Mouse (Mus musculus) liver, embryonic 13.5 days (tissue): Measurements from ENCODE around the gene Anxa9. TPM values are rescaled to one million over a fixed set of nuclear protein-coding genes. Genes with fewer than 3 reads are reported as not detected.

Experiments used
- ATAC-seq: fragments of 200-750 bp; cut with Nextera tagmentation; 2 replicates; pipeline ENCODE4 v1.8.0; 2017; ENCODE audit warnings: low read depth, mild to moderate bottlenecking, moderate number of reproducible peaks, moderate library complexity
- DNase-seq: peaks from one replicate; pipeline ENCODE4 v3.0.0; 2022
- H3K27ac ChIP-seq: fragments of 300-500 bp; sonication (generic); 2 replicates; pipeline ENCODE4 v1.5.1; 2015; ENCODE audit warnings: moderate library complexity, mild to moderate bottlenecking, inconsistent platforms
- H3K27me3 ChIP-seq: fragments of 300-500 bp; sonication (generic); 2 replicates; pipeline ENCODE4 v1.6.1; 2015; ENCODE audit warnings: mild to moderate bottlenecking, inconsistent platforms
- H3K36me3 ChIP-seq: fragments of 300-500 bp; sonication (generic); 2 replicates; pipeline ENCODE4 v1.6.1; 2015; ENCODE audit warnings: mild to moderate bottlenecking, inconsistent platforms
- H3K4me1 ChIP-seq: fragments of 300-500 bp; sonication (generic); replicated peaks from 2 replicates; pipeline ENCODE4 v1.6.1; 2015; ENCODE audit warnings: inconsistent platforms
- H3K4me2 ChIP-seq: fragments of 300-500 bp; sonication (generic); 2 replicates; pipeline ENCODE4 v1.6.1; 2015; ENCODE audit warnings: inconsistent platforms, mild to moderate bottlenecking, moderate library complexity
- H3K4me3 ChIP-seq: fragments of 300-500 bp; sonication (generic); replicated peaks from 2 replicates; pipeline ENCODE4 v1.5.1; 2015; ENCODE audit warnings: mild to moderate bottlenecking, inconsistent platforms
- H3K9ac ChIP-seq: fragments of 300-500 bp; sonication (generic); 2 replicates; pipeline ENCODE4 v1.6.1; 2015; ENCODE audit warnings: mild to moderate bottlenecking, inconsistent platforms
- H3K9me3 ChIP-seq: fragments of 300-500 bp; sonication (generic); replicated peaks from 2 replicates; pipeline ENCODE4 v1.6.1; 2016; ENCODE audit warnings: inconsistent platforms
- WGBS: fragments of 180-500 bp; shearing (Covaris S2); methylation state at CpG from one replicate; pipeline ENCODE4 v1.1.7; 2015; ENCODE audit not compliant: insufficient replicate concordance; 5-methylcytosine and 5-hydroxymethylcytosine counted together
- polyA plus RNA-seq: library from polyadenylated mRNA; unstranded; fragments of >200 nt; fragmentation: Nextera tagmentation; extraction: Ambion mirVana; gene quantifications from 2 replicates; pipeline ENCODE4 v1.2.1, GENCODE M21; 2015

The Anxa9 gene
- polyA plus RNA-seq, 1 experiment from 2014 or later, result 3.0 TPM

DNA sequence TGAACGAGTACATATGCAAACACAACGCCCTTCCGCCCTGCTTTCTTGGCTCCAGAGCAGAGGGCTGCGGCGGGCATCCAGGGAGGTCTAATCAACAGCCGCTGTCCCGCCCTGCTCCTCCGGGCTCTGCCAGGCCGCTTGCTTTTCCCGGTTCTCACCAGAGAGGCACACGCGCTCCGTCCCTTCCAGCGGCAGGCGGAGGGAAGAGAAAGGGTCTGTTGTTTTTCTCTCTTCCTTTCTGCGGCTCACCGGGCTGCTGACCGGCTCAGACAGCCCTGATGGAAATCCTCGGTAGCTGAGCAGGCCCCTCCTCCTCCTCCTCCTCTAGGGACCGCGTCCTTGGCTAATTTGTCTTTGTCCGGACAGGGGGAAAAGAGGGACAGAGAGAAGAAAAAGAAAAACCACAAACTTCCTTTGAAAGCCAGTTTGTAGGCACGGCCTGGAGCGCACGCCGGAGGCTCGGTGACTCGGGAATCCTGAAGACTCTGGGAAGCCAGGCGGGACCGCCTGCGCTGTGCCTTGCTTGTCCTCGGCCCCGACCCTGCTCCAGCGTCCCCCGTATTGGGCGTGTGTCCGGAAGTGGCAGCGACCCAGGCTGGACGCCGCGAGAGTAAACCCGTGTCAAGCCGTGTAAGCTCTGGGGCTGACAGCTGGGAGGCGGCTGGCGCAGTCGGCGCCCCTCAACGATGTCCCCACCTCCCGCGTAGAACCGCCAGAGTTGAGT, 23.9 kb downstream of the Anxa9 start:
- under 1% methylated on average over 51 of the region's 51 CpGs for WGBS
- H3K9me3 ChIP-seq, result no peaks in the 10 kb centered on the region
- no peaks in the 10 kb centered on the region for H3K27me3 ChIP-seq
- H3K9ac ChIP-seq, result peak overlapping the region; percentile 89
- H3K27ac ChIP-seq, result peak overlapping the region; percentile 97
- peak; percentile 75 for DNase-seq
- peak overlapping the region; percentile 82 for H3K4me3 ChIP-seq
- peak overlapping the region; percentile 79 for H3K4me2 ChIP-seq
- ATAC-seq, result peak; percentile 77
- peaks cover 8% of the 10 kb centered on the region for H3K36me3 ChIP-seq
- peaks cover 67% of the 10 kb centered on the region for H3K4me1 ChIP-seq

DNA sequence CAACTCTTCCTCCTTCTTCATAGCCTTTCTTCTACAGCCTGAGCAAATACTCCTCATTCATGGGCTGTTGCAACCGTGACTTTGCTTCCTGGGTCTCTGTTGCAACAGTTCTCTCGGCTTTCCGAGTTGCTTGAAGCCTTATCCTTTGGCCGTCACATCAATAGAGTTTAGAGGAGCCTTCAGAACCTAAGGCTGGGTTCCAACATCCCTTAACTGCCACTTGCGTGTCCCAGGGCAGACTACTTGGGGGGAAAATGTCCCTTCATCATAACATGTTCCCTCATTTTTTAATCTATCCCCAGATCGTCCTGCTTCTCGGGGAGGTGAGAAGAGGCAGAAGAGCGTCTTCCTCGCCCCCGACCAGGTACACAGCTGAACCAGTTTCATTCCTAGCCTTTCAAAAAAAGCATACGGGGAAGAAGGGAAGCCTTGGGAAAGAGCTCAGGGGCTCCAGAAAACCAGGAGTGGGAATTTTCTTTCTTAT, 24.6 kb downstream of the Anxa9 start:
- H3K4me1 ChIP-seq, result peaks cover 73% of the 10 kb centered on the region
- H3K27me3 ChIP-seq, result no peaks in the 10 kb centered on the region
- H3K4me3 ChIP-seq, result peak overlapping the region; percentile 82
- DNase-seq, result no peak
- H3K36me3 ChIP-seq, result 0 out of 2 replicates have a peak, but pooled peaks cover 2% of the 10 kb centered on the region
- H3K9ac ChIP-seq, result peak overlapping the region; percentile 89
- WGBS, result under 1% methylated on average over 11 of the region's 11 CpGs
- H3K27ac ChIP-seq, result peak overlapping the region; percentile 97
- peak; percentile 13 for ATAC-seq
- H3K9me3 ChIP-seq, result no peaks in the 10 kb centered on the region
- H3K4me2 ChIP-seq, result peak overlapping the region; percentile 79

DNA sequence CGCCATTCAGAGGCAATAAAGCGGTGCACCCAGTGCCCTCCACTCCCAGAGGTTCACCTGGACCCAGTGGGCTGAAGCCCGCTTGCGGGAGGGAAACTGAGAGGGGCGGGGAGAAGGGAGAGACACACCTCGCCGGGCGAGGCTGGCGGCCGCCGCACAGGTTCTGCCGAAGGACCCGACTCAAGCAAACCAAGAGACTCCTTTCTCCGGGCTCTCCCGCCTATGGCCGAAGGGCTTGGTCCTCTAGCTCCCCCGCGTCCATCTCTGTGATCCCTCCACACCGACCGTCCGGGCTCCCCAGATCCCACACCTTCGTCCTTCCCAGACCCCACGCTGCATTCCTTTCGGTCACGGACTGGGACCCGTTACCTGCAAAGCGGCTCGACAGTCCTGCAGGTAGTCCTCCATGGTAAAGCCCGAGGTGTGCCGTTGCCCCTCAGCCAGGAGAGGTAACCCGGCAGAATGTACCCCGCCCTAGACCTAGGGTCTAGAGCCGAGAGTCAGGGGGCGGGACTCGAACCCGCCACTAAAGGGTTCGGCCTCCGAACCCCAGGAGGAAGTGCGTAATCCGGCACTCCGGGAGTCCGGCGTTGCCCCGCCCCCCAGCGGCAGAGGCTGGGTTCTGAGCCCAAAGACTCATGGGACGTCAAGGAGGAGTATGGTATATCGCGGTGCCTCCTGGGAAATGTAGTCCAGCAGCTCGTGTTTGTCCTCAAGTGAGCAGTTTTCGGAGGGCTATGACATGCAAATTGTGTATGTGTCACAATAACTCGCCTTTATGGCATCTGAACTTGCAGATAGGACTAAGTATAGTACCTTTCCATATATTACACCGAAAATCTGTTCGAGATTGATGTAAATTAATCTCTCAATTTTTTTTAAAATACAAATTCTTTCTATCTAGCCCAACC, 25.5 kb downstream of the Anxa9 start, which contains the start of the genes Mindy1 and Prune1:
Gene Mindy1, plus strand, starts transcription at position 130 of the 911 bp plus-strand sequence.
Gene Prune1, minus strand, starts transcription at position 861 of the 911 bp plus-strand sequence.
- Histone ChIP-seq H3K4me2 (peak within 1 kb of the TSS; percentile 79), H3K4me3 (peak within 1 kb of the TSS; percentile 82), H3K9ac (peak within 1 kb of the TSS; percentile 90), H3K27me3 (no peaks in the 10 kb centered on the region), H3K4me1 (peaks cover 76% of the 10 kb centered on the region), H3K9me3 (no peaks in the 10 kb centered on the region), H3K36me3 (no peaks in the 10 kb centered on the region), H3K27ac (peak within 1 kb of the TSS; percentile 97)
- DNase-seq (peak; percentile 99), ATAC-seq (peak; percentile 83)
- WGBS, result under 1% methylated on average over 53 of the region's 53 CpGs

GRCm38 (mm10) chr3:95280747-95281146, 26.2 kb downstream of the Anxa9 start:
- whole genome bisulfite sequencing, result 11% methylated on average over 8 of the region's 8 CpGs
- Histone ChIP-seq H3K9ac (peak overlapping the region; percentile 90), H3K27me3 (no peaks in the 10 kb centered on the region), H3K4me3 (peak overlapping the region; percentile 82), H3K27ac (peak overlapping the region; percentile 90), H3K36me3 (no peaks in the 10 kb centered on the region), H3K4me2 (peak overlapping the region; percentile 79), H3K9me3 (no peaks in the 10 kb centered on the region), H3K4me1 (peaks cover 77% of the 10 kb centered on the region)
- DNase-seq (no peak), ATAC-seq (no peak)

DNA sequence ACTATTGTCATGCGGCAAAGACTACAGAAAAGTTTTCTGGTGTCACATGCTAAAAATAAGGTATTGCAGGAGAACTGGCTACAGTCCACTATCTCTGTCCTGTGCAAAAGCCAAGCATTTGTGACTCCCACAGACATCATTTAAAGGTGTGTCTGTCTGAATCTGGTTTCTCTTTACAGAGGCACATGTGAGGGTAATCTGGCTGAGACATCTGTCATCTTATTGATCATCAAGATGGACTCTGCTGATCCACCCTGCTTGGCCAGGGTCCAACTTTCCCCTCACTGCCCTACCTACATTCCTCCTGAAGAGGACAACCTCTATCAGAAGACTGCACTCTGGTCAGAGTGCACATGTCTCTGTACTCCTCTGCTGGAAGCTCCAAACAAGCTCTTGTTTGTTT, 29.8 kb downstream of the Anxa9 start:
- Histone ChIP-seq H3K4me3 (no peak overlapping the region), H3K9me3 (no peaks in the 10 kb centered on the region), H3K27ac (peak overlapping the region; percentile 67), H3K9ac (peak overlapping the region; percentile 39; the same call in 1 of the 2 replicates), H3K4me2 (no peak overlapping the region), H3K4me1 (peaks cover 78% of the 10 kb centered on the region), H3K36me3 (no peaks in the 10 kb centered on the region), H3K27me3 (no peaks in the 10 kb centered on the region)
- 70% methylated on average over 1 of the region's 1 CpGs for WGBS
- DNase-seq (peak; percentile 43), ATAC-seq (no peak)

GRCm38 (mm10) chr3:95276428-95276934, 30.5 kb downstream of the Anxa9 start:
- WGBS, result 49% methylated on average over 5 of the region's 5 CpGs
- no peaks in the 10 kb centered on the region for H3K9me3 ChIP-seq
- peak overlapping the region; percentile 67 for H3K27ac ChIP-seq
- no peaks in the 10 kb centered on the region for H3K27me3 ChIP-seq
- ATAC-seq, result no peak
- no peak overlapping the region for H3K4me2 ChIP-seq
- peaks cover 78% of the 10 kb centered on the region for H3K4me1 ChIP-seq
- H3K9ac ChIP-seq, result peak overlapping the region; percentile 26; the same call in 1 of the 2 replicates
- DNase-seq, result no peak
- H3K36me3 ChIP-seq, result no peaks in the 10 kb centered on the region
- no peak overlapping the region for H3K4me3 ChIP-seq

- ATAC-seq (no peak), DNase-seq (no peak)
- H3K4me3 ChIP-seq, result no peak overlapping the region
- H3K4me2 ChIP-seq, result no peak overlapping the region
- H3K36me3 ChIP-seq, result no peaks in the 10 kb centered on the region
- H3K4me1 ChIP-seq, result peaks cover 71% of the 10 kb centered on the region
- H3K27me3 ChIP-seq, result no peaks in the 10 kb centered on the region
- 52% methylated on average over 6 of the region's 6 CpGs for WGBS
- no peak overlapping the region for H3K27ac ChIP-seq
- no peaks in the 10 kb centered on the region for H3K9me3 ChIP-seq
- H3K9ac ChIP-seq, result 0 out of 2 replicates have a peak overlapping the region, but pooled peaks have one; percentile 4
Observed at GRCm38 (mm10) chr3:95275161-95275560, 31.8 kb downstream of the Anxa9 start.

GRCm38 (mm10) chr3:95274453-95274852, 32.5 kb downstream of the Anxa9 start:
- H3K4me1 ChIP-seq, result peaks cover 64% of the 10 kb centered on the region
- H3K4me2 ChIP-seq, result no peak overlapping the region
- no peaks in the 10 kb centered on the region for H3K9me3 ChIP-seq
- no peak for DNase-seq
- H3K27me3 ChIP-seq, result no peaks in the 10 kb centered on the region
- H3K36me3 ChIP-seq, result peaks cover 4% of the 10 kb centered on the region; the same call in 1 of the 2 replicates
- H3K27ac ChIP-seq, result no peak overlapping the region
- H3K4me3 ChIP-seq, result no peak overlapping the region
- no peak overlapping the region for H3K9ac ChIP-seq
- WGBS, result 87% methylated on average over 4 of the region's 4 CpGs
- no peak for ATAC-seq

GRCm38 (mm10) chr3:95273471-95273870, 33.5 kb downstream of the Anxa9 start:
- Histone ChIP-seq H3K9ac (no peak overlapping the region), H3K9me3 (no peaks in the 10 kb centered on the region), H3K27me3 (no peaks in the 10 kb centered on the region), H3K36me3 (peaks cover 11% of the 10 kb centered on the region; the same call in 1 of the 2 replicates), H3K27ac (no peak overlapping the region), H3K4me1 (peaks cover 55% of the 10 kb centered on the region), H3K4me3 (no peak overlapping the region), H3K4me2 (no peak overlapping the region)
- DNase-seq (no peak), ATAC-seq (no peak)
- WGBS, result 81% methylated on average over 5 of the region's 5 CpGs

- Histone ChIP-seq H3K9me3 (no peaks in the 10 kb centered on the region), H3K4me3 (no peak overlapping the region), H3K9ac (no peak overlapping the region), H3K4me2 (no peak overlapping the region), H3K4me1 (peaks cover 32% of the 10 kb centered on the region), H3K36me3 (peaks cover 36% of the 10 kb centered on the region), H3K27ac (no peak overlapping the region), H3K27me3 (no peaks in the 10 kb centered on the region)
- ATAC-seq (no peak), DNase-seq (no peak)
- 79% methylated on average over 12 of the region's 12 CpGs for WGBS
Observed at GRCm38 (mm10) chr3:95270766-95271364, 36.1 kb downstream of the Anxa9 start.
